Mouse (Mus musculus) heart, embryonic 11.5 days (tissue): Measurements from ENCODE around the gene Kctd7. TPM values are rescaled to one million over a fixed set of nuclear protein-coding genes. Genes with fewer than 3 reads are reported as not detected.

Experiments
- ATAC-seq: fragments of 200-750 bp; cut with Nextera tagmentation; replicated peaks from 2 replicates; pipeline ENCODE4 v1.8.0; 2017; ENCODE audit warnings: moderate library complexity; ENCODE audit not compliant: insufficient number of reproducible peaks, low FRiP score, low TSS enrichment
- H3K27ac ChIP-seq: fragments of 300-500 bp; sonication (generic); 2 replicates; pipeline ENCODE4 v1.5.1; 2014; ENCODE audit warnings: mild to moderate bottlenecking, low read depth, low read length
- H3K27me3 ChIP-seq: fragments of 300-500 bp; sonication (generic); 2 replicates; pipeline ENCODE4 v1.6.1; 2014; ENCODE audit warnings: mild to moderate bottlenecking, low read length, mixed read lengths; ENCODE audit not compliant: control insufficient read depth, insufficient read depth
- H3K36me3 ChIP-seq: fragments of 300-500 bp; sonication (generic); 2 replicates; pipeline ENCODE4 v1.6.1; 2014; ENCODE audit warnings: mild to moderate bottlenecking, low read length, moderate library complexity, mixed read lengths; ENCODE audit not compliant: control insufficient read depth, insufficient read depth
- H3K4me1 ChIP-seq: fragments of 300-500 bp; sonication (generic); 2 replicates; pipeline ENCODE4 v1.6.1; 2014; ENCODE audit warnings: low read length; ENCODE audit not compliant: control insufficient read depth, insufficient read depth
- H3K4me2 ChIP-seq: fragments of 300-500 bp; sonication (generic); 2 replicates; pipeline ENCODE4 v1.6.1; 2014; ENCODE audit warnings: mild to moderate bottlenecking, moderate library complexity
- H3K4me3 ChIP-seq: fragments of 300-500 bp; sonication (generic); 2 replicates; pipeline ENCODE4 v1.5.1; 2014; ENCODE audit warnings: low read depth, low read length
- H3K9ac ChIP-seq: fragments of 300-500 bp; sonication (generic); 2 replicates; pipeline ENCODE4 v1.6.1; 2014; ENCODE audit warnings: mild to moderate bottlenecking, low read depth, low read length, moderate library complexity
- H3K9me3 ChIP-seq: fragments of 300-500 bp; sonication (generic); replicated peaks from 2 replicates; pipeline ENCODE4 v1.6.1; 2016; ENCODE audit warnings: low read length; ENCODE audit not compliant: control insufficient read depth
- WGBS: fragments of 180-500 bp; shearing (Covaris S2); extraction: QIAGEN DNeasy Blood & Tissue Kit; methylation state at CpG from one replicate; pipeline ENCODE4 v1.1.7; 2014; ENCODE audit not compliant: insufficient replicate concordance; 5-methylcytosine and 5-hydroxymethylcytosine counted together
- polyA plus RNA-seq: library from polyadenylated mRNA; unstranded; fragments of >200 nt; fragmentation: Nextera tagmentation; extraction: Ambion mirVana; gene quantifications from 2 replicates; pipeline ENCODE4 v1.2.1, GENCODE M21; 2014

Gene Kctd7
- polyA plus RNA-seq, 1 experiment from 2014 or later, result 3.0 TPM

DNA sequence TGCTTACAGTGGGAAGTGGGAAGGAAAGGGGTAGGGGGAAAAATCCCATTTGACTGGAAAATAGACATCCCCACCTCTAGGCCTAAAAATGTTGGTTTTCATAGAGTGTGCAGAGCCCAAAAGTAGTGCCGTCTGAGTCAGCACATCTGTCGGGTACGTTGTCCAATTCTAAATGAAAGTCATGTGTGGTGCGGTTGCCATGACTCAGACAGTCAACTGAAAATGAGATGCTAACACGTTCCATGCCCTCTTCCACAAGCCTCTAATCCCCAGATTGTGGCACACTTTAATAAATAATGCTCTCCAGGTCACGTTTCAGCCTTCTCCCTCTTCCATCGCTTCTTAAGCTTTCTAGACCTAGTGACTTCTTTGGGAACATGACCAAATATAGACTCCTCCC lies 27.8 kb upstream of the Kctd7 start:
- WGBS, result 90% methylated on average over 7 of the region's 7 CpGs
- Histone ChIP-seq H3K27ac (no peak overlapping the region), H3K4me2 (no peak overlapping the region)

DNA sequence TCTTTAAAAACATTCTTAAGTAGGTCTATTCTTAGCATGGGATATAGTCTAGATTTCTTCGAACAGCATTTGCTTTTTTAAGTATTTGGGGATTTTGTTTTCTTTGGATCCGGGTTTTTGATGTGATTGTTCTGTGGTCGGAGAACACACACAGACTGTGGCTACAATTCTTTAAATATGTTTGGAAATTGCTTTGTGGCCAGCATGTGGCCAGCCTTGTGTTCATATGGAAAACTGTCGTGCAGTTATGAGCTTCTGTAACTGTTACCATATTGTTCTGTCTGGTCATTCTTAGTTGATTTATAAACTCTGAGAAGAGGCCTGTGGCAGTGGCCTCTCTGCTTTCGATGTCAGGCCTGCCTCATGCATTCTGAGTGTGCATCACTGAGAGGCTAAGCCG lies 26.7 kb upstream of the Kctd7 start:
- H3K27ac ChIP-seq, result no peak overlapping the region
- ATAC-seq, result no peak

More for the DNA sequence above, 27.8 kb upstream of the Kctd7 start:
- Histone ChIP-seq H3K9me3 (no peaks in the 10 kb centered on the region), H3K4me1 (no peaks in the 10 kb centered on the region; the same call in 1 of the 2 replicates), H3K27me3 (no peaks in the 10 kb centered on the region), H3K4me3 (no peak overlapping the region), H3K36me3 (no peaks in the 10 kb centered on the region; the same call in 1 of the 2 replicates), H3K9ac (no peak overlapping the region)
- no peak for ATAC-seq

GRCm38 (mm10) chr5:130119236-130119635 lies 25.4 kb upstream of the Kctd7 start:
- no peak overlapping the region for H3K4me2 ChIP-seq

More for the DNA sequence above, 26.7 kb upstream of the Kctd7 start:
- Histone ChIP-seq H3K9ac (no peak overlapping the region), H3K4me1 (no peaks in the 10 kb centered on the region; the same call in 1 of the 2 replicates), H3K36me3 (no peaks in the 10 kb centered on the region; the same call in 1 of the 2 replicates), H3K9me3 (no peaks in the 10 kb centered on the region), H3K4me3 (no peak overlapping the region), H3K27me3 (no peaks in the 10 kb centered on the region), H3K4me2 (no peak overlapping the region)
- WGBS, result 77% methylated on average over 6 of the region's 6 CpGs

DNA sequence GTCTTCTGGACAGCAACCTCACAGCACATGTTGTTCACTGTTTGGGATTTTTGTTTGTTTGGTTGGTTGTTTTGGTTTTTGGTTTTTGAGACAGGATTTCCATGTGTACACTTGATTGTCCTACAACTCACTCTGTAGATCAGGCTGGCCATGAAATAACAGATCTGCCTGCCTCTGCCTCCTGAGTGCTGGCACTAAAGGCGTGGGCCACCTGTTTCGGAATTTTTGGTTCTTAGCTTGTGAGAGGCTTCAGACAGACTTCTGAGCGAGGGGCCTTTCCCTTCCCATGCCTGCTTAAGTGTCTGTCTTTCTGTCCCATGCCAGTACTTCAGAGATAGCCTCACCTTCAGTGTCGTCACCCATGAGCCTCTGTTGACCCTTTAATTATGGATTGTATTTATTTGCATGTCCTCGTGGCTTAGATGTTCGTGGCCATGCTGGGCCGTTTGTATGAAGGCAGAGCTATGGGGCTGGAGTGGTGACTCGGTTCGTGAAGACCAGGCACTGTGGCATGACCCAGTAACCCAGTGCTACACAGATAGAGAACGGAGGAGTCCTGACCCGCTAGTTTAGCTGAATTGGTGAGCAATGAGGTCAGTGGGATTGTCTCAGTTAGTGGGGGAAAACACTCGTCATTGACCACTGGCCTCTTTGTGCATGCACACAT lies 24.5 kb upstream of the Kctd7 start:
- no peak overlapping the region for H3K27ac ChIP-seq
- H3K4me2 ChIP-seq, result no peak overlapping the region
- ATAC-seq, result no peak
- WGBS, result 85% methylated on average over 12 of the region's 12 CpGs
- H3K9me3 ChIP-seq, result no peaks in the 10 kb centered on the region
- H3K27me3 ChIP-seq, result no peaks in the 10 kb centered on the region
- H3K4me1 ChIP-seq, result no peaks in the 10 kb centered on the region; the same call in 1 of the 2 replicates
- no peaks in the 10 kb centered on the region; the same call in 1 of the 2 replicates for H3K36me3 ChIP-seq
- no peak overlapping the region for H3K9ac ChIP-seq
- H3K4me3 ChIP-seq, result no peak overlapping the region

More at GRCm38 (mm10) chr5:130119236-130119635, 25.4 kb upstream of the Kctd7 start:
- Histone ChIP-seq H3K36me3 (no peaks in the 10 kb centered on the region; the same call in 1 of the 2 replicates), H3K27ac (no peak overlapping the region), H3K4me3 (no peak overlapping the region), H3K27me3 (no peaks in the 10 kb centered on the region), H3K9me3 (no peaks in the 10 kb centered on the region), H3K9ac (no peak overlapping the region), H3K4me1 (no peaks in the 10 kb centered on the region; the same call in 1 of the 2 replicates)
- ATAC-seq, result no peak
- WGBS, result 57% methylated on average over 3 of the region's 3 CpGs

DNA sequence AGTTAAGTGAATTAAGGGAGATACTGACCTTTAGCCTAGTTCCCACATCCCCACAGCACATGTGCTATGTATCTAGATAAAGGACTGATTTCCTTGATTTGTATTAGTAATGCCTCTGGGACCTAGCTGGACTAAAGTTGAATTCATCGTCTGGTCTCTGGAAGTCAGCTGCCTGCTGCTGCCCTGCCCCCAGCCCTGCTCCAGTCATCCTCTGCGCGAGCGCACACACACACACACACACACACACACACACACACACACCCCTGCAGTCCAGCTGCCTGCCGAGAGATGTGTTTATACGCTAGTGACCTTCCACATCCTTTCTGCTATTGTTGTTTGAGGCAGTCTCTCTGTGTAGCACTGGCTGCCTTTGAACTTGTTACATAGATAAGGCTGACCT lies 23.8 kb upstream of the Kctd7 start:
- H3K4me3 ChIP-seq, result no peak overlapping the region
- WGBS, result 69% methylated on average over 6 of the region's 6 CpGs
- no peak for ATAC-seq
- no peaks in the 10 kb centered on the region; the same call in 1 of the 2 replicates for H3K36me3 ChIP-seq
- H3K9me3 ChIP-seq, result no peaks in the 10 kb centered on the region
- H3K27ac ChIP-seq, result no peak overlapping the region
- no peak overlapping the region for H3K4me2 ChIP-seq
- H3K9ac ChIP-seq, result no peak overlapping the region
- no peaks in the 10 kb centered on the region; the same call in 1 of the 2 replicates for H3K4me1 ChIP-seq
- H3K27me3 ChIP-seq, result no peaks in the 10 kb centered on the region

- no peaks in the 10 kb centered on the region for H3K9me3 ChIP-seq
- no peaks in the 10 kb centered on the region; the same call in 1 of the 2 replicates for H3K36me3 ChIP-seq
- H3K4me3 ChIP-seq, result no peak overlapping the region
- no peak overlapping the region for H3K27ac ChIP-seq
- no peaks in the 10 kb centered on the region; the same call in 1 of the 2 replicates for H3K4me1 ChIP-seq
- no peak overlapping the region for H3K4me2 ChIP-seq
- no peak for ATAC-seq
- H3K9ac ChIP-seq, result no peak overlapping the region
- H3K27me3 ChIP-seq, result no peaks in the 10 kb centered on the region
- 82% methylated on average over 2 of the region's 2 CpGs for WGBS
These were observed 22.3 kb upstream of the Kctd7 start for GRCm38 (mm10) chr5:130122355-130122754.

DNA sequence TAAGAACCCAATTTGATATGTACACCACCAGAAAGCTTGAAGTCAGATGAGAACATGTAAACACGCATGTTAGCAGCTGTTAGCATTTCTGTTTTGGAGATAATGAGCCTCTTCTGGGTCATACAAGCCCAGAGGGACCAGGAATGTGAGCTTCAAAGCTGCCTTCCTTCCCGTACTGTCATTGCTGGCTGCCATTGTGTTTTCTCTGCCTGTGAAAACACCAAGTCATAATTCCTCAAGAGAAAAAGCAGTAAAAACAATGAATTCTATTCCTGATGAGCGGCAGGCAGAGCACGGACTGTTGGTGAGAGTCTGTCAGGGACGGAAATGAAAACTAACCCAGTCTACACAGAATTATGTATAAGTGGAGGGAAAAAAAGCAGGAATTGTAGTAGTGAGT lies 20.4 kb upstream of the Kctd7 start:
- Histone ChIP-seq H3K27me3 (no peaks in the 10 kb centered on the region), H3K9me3 (no peaks in the 10 kb centered on the region), H3K9ac (no peak overlapping the region), H3K27ac (no peak overlapping the region), H3K36me3 (no peaks in the 10 kb centered on the region; the same call in 1 of the 2 replicates), H3K4me1 (no peaks in the 10 kb centered on the region; the same call in 1 of the 2 replicates), H3K4me3 (no peak overlapping the region), H3K4me2 (no peak overlapping the region)
- WGBS, result 75% methylated on average over 5 of the region's 5 CpGs
- no peak for ATAC-seq

- Histone ChIP-seq H3K36me3 (no peaks in the 10 kb centered on the region), H3K27ac (no peak overlapping the region), H3K9ac (no peak overlapping the region), H3K4me1 (no peaks in the 10 kb centered on the region), H3K9me3 (no peaks in the 10 kb centered on the region), H3K27me3 (no peaks in the 10 kb centered on the region), H3K4me2 (no peak overlapping the region), H3K4me3 (no peak overlapping the region)
- ATAC-seq, result no peak
- WGBS, result 77% methylated on average over 11 of the region's 11 CpGs
These were observed 15.8 kb upstream of the Kctd7 start for GRCm38 (mm10) chr5:130128686-130129523.
